Mouse (Mus musculus) regulatory T cell (primary cell): ENCODE measurements around the gene Dvl1.

ENCODE experiments used
- in situ Hi-C: fragments of 300-600 bp; cut with MboI, MseI; formaldehyde crosslinking; loops from one replicate; pipeline ENCODE4 v1.15.1; 2025; ENCODE audit warnings: high pct_unique_total_duplicates

The Dvl1 gene

DNA sequence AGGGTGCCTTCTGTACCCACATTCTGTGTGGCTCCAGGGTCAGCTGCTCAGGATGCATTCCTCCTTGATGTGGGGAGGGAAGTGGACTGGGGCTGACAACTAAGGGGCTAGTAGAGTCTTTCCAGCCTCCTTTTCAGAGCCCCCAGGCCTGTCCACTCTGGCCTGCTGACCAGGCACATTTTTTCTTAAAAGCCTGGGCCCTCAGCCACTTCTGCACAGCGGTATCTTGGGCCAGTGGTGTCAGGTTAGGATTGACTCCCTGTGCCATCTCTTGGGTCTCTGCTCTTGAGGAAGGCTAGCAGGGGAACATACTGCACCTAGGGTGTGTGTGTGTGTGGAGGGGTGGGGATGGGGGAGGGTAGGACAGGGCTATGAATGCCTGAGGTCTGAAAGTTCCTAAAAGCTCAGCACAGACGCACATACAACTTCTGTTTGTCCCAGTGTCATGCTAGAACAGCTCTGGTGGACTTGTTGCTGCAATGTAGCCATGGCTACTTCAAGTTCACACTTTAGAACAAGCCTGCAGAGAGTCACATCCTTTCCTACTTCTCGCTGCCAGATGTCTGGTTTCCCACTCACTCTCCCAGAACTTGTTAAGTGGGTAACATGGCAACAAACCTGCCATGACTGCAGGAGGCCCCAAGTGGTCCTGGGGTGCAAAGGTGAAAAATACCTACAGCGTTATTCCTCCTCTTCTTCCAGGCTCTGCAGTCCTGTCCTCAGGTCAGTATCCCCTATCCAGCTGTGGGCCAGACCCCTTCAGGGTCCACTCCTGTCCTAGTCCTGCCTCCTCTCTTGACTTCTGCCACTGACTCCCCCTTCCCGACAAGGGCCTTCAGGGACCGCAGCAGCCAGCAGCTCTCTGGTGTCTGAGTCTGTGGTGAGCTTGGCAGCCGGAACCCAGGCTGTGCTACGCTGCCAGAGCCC is 6.9 kb upstream of the Dvl1 start:
- in situ Hi-C loops, result no loop called here

DNA sequence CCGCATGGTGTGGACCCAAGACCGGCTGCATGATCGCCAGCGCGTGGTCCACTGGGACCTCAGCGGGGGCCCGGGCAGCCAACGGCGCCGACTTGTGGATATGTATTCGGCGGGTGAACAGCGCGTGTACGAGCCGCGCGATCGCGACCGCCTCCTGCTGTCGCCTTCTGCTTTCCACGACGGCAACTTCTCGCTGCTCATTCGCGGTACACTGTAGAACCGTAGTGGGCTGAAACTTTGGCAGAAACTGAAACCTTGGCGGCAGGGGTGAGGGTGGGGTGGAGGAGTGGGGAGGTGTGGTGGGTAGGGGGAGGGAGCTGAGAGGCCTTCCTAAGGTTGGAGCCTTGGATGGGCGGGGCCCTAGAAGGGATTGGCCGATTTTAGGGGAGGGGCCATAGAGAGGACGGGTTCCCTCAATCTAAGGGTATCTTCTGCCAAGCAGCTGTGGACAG is 6.2 kb upstream of the Dvl1 start:
- in situ Hi-C loops, result no loop called here

DNA sequence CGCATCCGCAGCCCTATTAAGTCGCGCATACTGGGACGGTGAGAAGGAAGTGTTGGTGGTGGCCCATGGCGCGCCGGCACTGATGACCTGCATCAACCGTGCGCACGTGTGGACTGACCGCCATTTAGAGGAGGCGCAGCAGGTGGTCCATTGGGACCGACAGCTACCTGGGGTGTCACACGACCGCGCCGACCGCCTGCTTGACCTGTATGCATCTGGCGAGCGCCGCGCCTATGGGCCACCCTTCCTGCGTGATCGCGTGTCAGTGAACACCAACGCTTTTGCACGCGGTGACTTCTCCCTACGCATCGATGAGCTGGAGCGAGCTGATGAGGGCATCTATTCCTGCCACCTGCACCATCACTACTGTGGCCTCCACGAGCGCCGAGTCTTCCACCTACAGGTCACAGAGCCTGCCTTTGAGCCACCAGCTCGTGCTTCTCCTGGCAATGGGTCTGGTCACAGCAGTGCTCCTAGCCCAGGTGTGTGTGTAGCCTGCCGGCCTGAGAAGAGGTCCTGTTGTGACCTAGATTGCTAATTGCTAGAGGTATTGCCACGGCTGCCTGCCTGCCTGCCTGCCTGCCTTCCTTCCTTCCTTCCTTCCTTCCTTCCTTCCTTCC is 5.4 kb upstream of the Dvl1 start:
- in situ Hi-C loops, result no loop called here

GRCm38 (mm10) chr4:155843231-155843630 is 4.0 kb upstream of the Dvl1 start:
- in situ Hi-C loops, result no loop called here

GRCm38 (mm10) chr4:155847591-155848352 is 570 bp downstream of the Dvl1 start:
- in situ Hi-C loops, result no loop called here

DNA sequence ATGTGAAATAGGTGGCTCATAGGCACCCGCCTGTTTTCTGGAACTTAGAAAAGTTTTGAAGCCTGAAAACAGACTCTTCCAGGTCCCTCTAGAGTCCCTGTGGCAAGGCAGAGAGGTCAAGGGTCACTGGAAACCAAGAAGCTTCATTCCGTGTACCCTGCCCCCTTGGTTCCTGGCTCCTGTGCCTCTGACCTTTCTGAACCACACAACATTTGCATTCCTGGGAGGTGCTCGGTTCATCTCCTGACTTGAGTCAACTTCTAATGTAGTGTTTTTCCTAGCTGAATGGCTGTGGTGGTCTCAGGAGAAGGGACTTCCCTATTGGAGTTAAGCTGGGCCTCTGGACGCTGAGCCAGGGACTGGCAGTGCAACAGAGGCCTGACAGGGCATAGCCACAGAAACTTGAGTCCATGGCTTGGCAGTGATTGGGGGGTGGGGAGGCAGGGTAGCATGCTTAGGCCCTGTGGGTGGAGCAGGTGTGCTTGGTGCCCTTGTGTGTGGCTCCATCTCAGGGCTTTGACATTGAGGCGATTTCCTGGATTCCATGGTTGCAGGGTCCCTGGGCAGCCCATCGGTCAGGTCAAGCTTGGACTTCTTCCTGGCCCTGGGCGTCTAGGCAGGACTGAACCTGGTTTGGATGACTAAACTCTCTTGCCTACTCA is 1.4 kb downstream of the Dvl1 start:
- in situ Hi-C loops, result no loop called here

GRCm38 (mm10) chr4:155849391-155849790 is 2.2 kb downstream of the Dvl1 start:
- in situ Hi-C loops, result no loop called here

DNA sequence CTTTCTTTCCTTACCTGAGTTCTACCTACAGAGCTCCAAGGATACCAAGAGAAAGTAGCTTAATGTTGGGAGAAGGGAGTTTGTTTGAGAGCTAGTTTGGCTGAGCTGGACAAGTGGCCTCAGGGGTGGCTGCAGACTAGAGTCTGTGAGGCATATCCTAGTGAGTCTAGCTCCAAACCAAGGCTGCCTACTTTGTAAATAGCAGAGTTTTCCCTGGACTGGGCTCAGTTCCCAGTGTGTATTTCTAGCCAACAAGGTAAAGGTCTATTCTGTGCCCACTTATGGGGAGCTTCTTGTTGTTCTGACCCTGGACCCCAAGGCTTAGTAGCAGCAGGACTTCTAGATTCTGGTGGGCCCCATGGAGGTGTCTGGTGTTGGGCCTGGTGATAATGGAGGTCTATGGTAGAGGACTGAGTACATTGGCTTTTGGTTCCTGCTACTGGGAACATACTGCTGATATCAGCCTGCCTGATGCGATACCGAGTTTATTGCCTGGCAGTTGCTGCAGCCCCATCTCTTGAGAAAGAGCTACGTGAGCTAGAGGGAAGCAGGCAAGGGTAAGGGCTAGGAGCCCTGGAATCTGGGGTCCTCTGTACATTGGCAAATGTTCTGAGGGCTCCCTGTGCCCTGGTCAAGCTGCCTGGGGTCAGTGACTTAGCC is 2.7 kb downstream of the Dvl1 start:
- in situ Hi-C loops, result no loop called here

- in situ Hi-C loops, result no loop called here
These were observed 4.2 kb downstream of the Dvl1 start for GRCm38 (mm10) chr4:155851368-155851767.

DNA sequence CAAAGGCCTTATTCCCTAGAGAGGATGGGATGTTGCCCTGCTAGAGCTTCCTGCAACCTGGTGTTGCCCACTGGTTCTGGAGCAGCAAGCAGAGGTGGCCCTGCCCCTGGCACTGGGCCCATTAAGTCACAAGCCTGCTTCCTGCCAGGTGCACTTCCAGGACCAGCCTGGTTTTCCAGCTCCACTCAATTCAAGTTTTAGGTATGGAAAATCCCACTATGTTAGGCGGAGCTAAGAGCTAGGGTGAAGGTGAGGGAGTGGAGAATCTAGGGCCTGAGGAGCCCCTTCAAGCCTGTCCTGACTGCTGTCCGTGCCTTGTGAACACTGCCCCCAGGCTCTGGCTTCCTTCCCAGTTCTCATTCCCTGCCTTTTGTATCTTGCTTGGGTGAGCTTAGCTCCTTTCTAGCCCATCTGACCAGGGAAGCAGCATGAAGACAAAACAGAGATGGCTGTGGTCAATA is 4.8 kb downstream of the Dvl1 start:
- in situ Hi-C loops, result no loop called here

- in situ Hi-C loops, result no loop called here
These were observed 6.2 kb downstream of the Dvl1 start for GRCm38 (mm10) chr4:155853421-155853820.

GRCm38 (mm10) chr4:155854991-155855390 is 7.8 kb downstream of the Dvl1 start:
- in situ Hi-C loops, result no loop called here

- in situ Hi-C loops, result no loop called here
These were observed 8.9 kb downstream of the Dvl1 start for GRCm38 (mm10) chr4:155856071-155856470.

GRCm38 (mm10) chr4:155856881-155857280 is 9.7 kb downstream of the Dvl1 start:
- in situ Hi-C loops, result no loop called here

DNA sequence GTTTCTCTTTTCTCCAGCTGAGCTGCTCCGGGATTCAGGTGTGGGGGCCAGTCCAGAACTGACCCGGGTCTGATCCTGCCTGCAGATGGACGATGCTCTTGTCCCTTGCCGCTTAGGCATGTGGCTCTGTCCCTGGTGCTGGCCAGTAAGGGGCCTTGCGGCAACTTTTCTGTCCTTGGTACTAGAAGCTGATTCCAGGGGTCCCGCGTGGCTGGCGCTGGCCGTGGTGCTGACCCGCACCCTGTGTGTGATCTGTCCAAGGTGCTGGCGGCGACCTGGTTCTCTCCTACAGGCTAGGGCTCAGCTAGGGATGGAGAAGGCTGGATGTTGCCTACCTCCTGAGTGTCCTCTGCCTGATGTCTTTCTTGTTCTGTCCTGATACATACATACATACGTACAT is 12.1 kb downstream of the Dvl1 start:
- in situ Hi-C loops, result no loop called here

DNA sequence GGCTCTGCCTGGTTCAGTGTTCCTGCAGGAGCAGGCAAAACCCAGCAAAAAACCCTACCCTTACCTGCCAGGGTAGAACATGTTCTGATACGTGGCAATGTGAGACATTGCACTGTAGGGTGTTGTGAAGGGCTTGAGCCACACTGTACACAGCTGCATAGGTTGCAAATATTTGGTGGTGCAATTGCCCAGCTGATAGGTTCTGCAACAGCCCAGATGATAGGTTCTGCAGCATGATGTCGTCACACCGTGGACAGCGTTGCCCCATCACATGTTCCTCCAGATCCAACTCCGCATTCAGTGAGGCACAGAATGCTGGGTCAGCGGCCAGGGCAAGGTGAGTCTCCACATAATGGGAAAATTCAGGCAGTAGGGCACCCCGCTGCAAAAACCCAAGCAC is 14.6 kb downstream of the Dvl1 start:
- in situ Hi-C loops, result no loop called here

- in situ Hi-C loops, result no loop called here
These were observed 15.8 kb downstream of the Dvl1 start, which contains the start of gene Tas1r3 for GRCm38 (mm10) chr4:155863001-155863400. Tas1r3 (minus strand) TSS chr4:155863362.

- in situ Hi-C loops, result no loop called here
These were observed 21.6 kb downstream of the Dvl1 start for GRCm38 (mm10) chr4:155868614-155869298.

DNA sequence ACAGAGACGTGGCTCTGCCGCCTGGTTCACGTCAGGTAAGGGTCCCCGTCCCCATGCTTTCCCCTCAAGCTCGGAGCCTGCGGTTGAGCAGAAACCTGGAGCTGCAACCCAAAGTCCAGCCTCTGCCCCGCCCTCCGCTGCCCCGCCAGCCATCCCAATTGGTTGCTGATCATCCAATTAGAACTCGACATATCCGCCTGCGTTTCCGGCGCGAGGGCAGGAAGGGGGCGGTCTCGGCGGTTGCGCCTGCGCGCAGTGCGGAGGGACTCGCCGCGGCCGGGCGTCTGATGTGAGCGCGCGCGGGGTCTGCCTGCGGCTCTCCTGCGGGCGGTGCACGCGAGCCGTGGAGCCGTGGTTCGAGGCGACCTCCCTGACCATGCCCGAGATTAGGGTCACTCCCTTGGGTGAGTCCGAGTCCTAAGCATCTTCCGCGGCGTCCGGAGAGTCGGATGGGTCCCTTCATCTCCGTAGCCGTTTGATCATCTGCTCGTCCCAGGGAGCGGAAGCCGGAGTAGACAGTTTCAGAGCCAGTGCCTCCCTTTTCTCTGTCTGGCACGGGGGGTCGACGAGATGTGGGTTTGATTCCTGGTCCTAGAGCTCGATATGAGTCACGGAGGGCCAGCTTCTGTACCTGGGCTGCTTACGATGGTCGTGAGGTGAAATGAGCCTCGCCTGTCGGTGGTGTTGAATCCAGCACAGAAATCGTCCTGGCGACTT is 22.3 kb downstream of the Dvl1 start, which contains the start of the genes Cptp and Ints11:
Gene Cptp, minus strand, starts transcription at position 124 of the 717 bp plus-strand sequence.
Gene Ints11, plus strand, starts transcription at position 230 of the 717 bp plus-strand sequence.
- in situ Hi-C loops, result no loop called here

DNA sequence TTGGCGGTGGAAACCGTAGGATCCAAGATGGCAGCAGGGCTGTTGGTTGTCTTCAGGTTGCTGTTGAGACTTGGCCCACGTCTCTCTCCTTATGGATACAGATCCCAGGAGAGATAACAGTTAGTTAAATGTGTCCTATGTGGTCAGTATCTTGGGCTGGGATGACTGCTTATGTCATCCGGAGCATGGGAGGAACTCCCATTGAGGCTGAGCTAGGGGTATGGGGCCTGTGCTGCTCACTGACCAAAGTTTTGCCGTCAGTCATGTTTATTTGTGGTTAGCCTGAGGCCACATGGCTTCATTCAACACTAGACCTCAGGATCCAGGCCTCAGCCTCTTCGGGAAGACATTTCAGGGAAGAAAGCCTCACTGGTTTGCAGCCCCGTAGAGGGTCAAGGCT is 24.2 kb downstream of the Dvl1 start:
- in situ Hi-C loops, result no loop called here
